Mouse (Mus musculus) frontal cortex, postnatal 36 days (tissue): ENCODE measurements at regions not wholly inside any gene's neighbourhood (a gene's known extent, or its start where the extent isn't known, plus 50 kb on each side); places are given as distances from the start of the nearest gene placed in this dataset.
A peak's percentile ranks its signal among the peaks of the same experiment; 100 is the strongest.
"Not testable (repeated sequence)": the region's sequence is repeated elsewhere in the genome, so short reads cannot be mapped to it uniquely, and the experiment has no call there.

Experiments
- DNase-seq, 2 experiments: peaks; one replicate each; pipeline ENCODE4 v3.0.0; 2022; ENCODE audit warnings: low spot score in 2 of 2

GRCm38 (mm10) chr2:108032301-108033013 is 742.0 kb downstream of the Kcna4 start:
- DNase-seq: peak; percentile 33 to 37

- DNase-seq: no peak
Measured at GRCm38 (mm10) chr2:108033328-108034182, 743.1 kb downstream of the Kcna4 start.

GRCm38 (mm10) chr2:108034882-108035281 is 744.4 kb downstream of the Kcna4 start:
- no peak for DNase-seq

GRCm38 (mm10) chr2:108042086-108042485 is 751.6 kb downstream of the Kcna4 start:
- no peak for DNase-seq

GRCm38 (mm10) chr2:108044885-108045284 is 754.4 kb downstream of the Kcna4 start:
- no peak for DNase-seq

GRCm38 (mm10) chr2:108045997-108046396 is 755.6 kb downstream of the Kcna4 start:
- no peak for DNase-seq

GRCm38 (mm10) chr2:108062751-108063150 is 772.3 kb downstream of the Kcna4 start:
- not testable (repeated sequence) for DNase-seq

- DNase-seq: no peak
Measured at GRCm38 (mm10) chr2:108083911-108084310, 793.5 kb downstream of the Kcna4 start.

- no peak for DNase-seq
Measured at GRCm38 (mm10) chr2:108090266-108090665, 799.8 kb downstream of the Kcna4 start.

GRCm38 (mm10) chr2:108097026-108097425 is 806.6 kb downstream of the Kcna4 start:
- no peak for DNase-seq

- DNase-seq: no peak
Measured at GRCm38 (mm10) chr2:108110140-108110539, 819.7 kb downstream of the Kcna4 start.

GRCm38 (mm10) chr2:108145694-108146093 is 855.3 kb downstream of the Kcna4 start:
- DNase-seq: no peak

- no peak for DNase-seq
Measured at GRCm38 (mm10) chr2:108148221-108148620, 857.8 kb downstream of the Kcna4 start.

- no peak for DNase-seq
Measured at GRCm38 (mm10) chr2:108156189-108156588, 865.8 kb downstream of the Kcna4 start.

- no peak for DNase-seq
Measured at GRCm38 (mm10) chr2:108157731-108158130, 867.3 kb downstream of the Kcna4 start.

GRCm38 (mm10) chr2:108158311-108158710 is 867.9 kb downstream of the Kcna4 start:
- DNase-seq: no peak

GRCm38 (mm10) chr2:108160865-108161264 is 870.4 kb downstream of the Kcna4 start:
- DNase-seq: no peak

- DNase-seq: no peak
Measured at GRCm38 (mm10) chr2:108165085-108165484, 874.6 kb downstream of the Kcna4 start.
